Mouse (Mus musculus): Measurements from ENCODE around the gene Lrrc14b. TPM values are rescaled to one million over a fixed set of nuclear protein-coding genes. Genes with fewer than 3 reads are reported as not detected.
A peak's percentile ranks its signal among the peaks of the same experiment; 100 is the strongest.

Lrrc14b gene
- total and polyA plus RNA-seq, 3 experiments = not detected

GRCm38 (mm10) chr13:74341036-74341435, 22.8 kb downstream of the Lrrc14b start:
- H3K4me3 ChIP-seq (ENCODE audit: low read depth, low read length) = no peak overlapping the region
- no peaks in the 10 kb centered on the region for H3K9me3 ChIP-seq (replicated peaks)
- DNase-seq (ENCODE audit: low spot score) = peak; percentile 10
- no peak for TF ChIP-seq TAL1 (conservative IDR thresholded peaks at IDR 0.05; ENCODE audit: low read depth, low read length)
- TF ChIP-seq CTCF (IDR thresholded peaks at IDR 0.05; ENCODE audit: low read depth, low read length) = no peak
- no peak for TF ChIP-seq GATA1 (IDR thresholded peaks at IDR 0.05; ENCODE audit: borderline replicate concordance, low read length)
- TF ChIP-seq POLR2AphosphoS5 (IDR thresholded peaks at IDR 0.05; ENCODE audit: insufficient replicate concordance, low read depth, low read length) = no peak
- TF ChIP-seq GATA2 (IDR thresholded peaks at IDR 0.05; ENCODE audit: borderline replicate concordance, low read depth, low read length) = no peak
- H3K4me1 ChIP-seq (ENCODE audit: insufficient read depth, low read depth, low read length) = peaks cover 2% of the 10 kb centered on the region; the same call in 1 of the 2 replicates
- peaks cover 90% of the 10 kb centered on the region for H3K36me3 ChIP-seq (replicated peaks)
- peak; percentile 68 for ATAC-seq (ENCODE audit: extremely low read depth, insufficient number of reproducible peaks, low FRiP score, poor library complexity, severe bottlenecking)
- H3K27me3 ChIP-seq (ENCODE audit: insufficient read depth, low read length) = no peaks in the 10 kb centered on the region

GRCm38 (mm10) chr13:74329321-74329720, 34.5 kb downstream of the Lrrc14b start:
- H3K27me3 ChIP-seq (ENCODE audit: insufficient read depth, low read length) = no peaks in the 10 kb centered on the region
- H3K4me1 ChIP-seq (ENCODE audit: insufficient read depth, low read depth, low read length) = no peaks in the 10 kb centered on the region
- no peaks in the 10 kb centered on the region for H3K9me3 ChIP-seq (replicated peaks)
- DNase-seq (ENCODE audit: low spot score) (no peak), ATAC-seq (ENCODE audit: extremely low read depth, insufficient number of reproducible peaks, low FRiP score, poor library complexity, severe bottlenecking) (no peak)
- no peak overlapping the region for H3K4me3 ChIP-seq (ENCODE audit: low read depth, low read length)
- no peak for TF ChIP-seq TAL1 (conservative IDR thresholded peaks at IDR 0.05; ENCODE audit: low read depth, low read length)
- TF ChIP-seq POLR2AphosphoS5 (IDR thresholded peaks at IDR 0.05; ENCODE audit: insufficient replicate concordance, low read depth, low read length) = no peak
- no peak for TF ChIP-seq GATA2 (IDR thresholded peaks at IDR 0.05; ENCODE audit: borderline replicate concordance, low read depth, low read length)
- H3K36me3 ChIP-seq (replicated peaks) = peaks cover 76% of the 10 kb centered on the region

GRCm38 (mm10) chr13:74317170-74317849, 46.5 kb downstream of the Lrrc14b start, which contains the start of gene Pdcd6:
Pdcd6 (minus strand) TSS chr13:74317580.
- Histone ChIP-seq H3K9me3 (replicated peaks) (no peaks in the 10 kb centered on the region), H3K4me1 (ENCODE audit: insufficient read depth, low read depth, low read length) (peaks cover 13% of the 10 kb centered on the region), H3K4me3 (ENCODE audit: low read depth, low read length) (peak within 1 kb of the TSS; percentile 98), H3K36me3 (replicated peaks) (peaks cover 50% of the 10 kb centered on the region), H3K27me3 (ENCODE audit: insufficient read depth, low read length) (no peaks in the 10 kb centered on the region)
- DNase-seq (ENCODE audit: low spot score) (peak; percentile 93), ATAC-seq (ENCODE audit: extremely low read depth, insufficient number of reproducible peaks, low FRiP score, poor library complexity, severe bottlenecking) (peak; percentile 99)
- no peak for TF ChIP-seq CTCF (IDR thresholded peaks at IDR 0.05; ENCODE audit: low read depth, low read length)
- no peak for TF ChIP-seq TAL1 (conservative IDR thresholded peaks at IDR 0.05; ENCODE audit: low read depth, low read length)
- no peak for TF ChIP-seq POLR2AphosphoS5 (IDR thresholded peaks at IDR 0.05; ENCODE audit: insufficient replicate concordance, low read depth, low read length)
- no peak for TF ChIP-seq GATA1 (IDR thresholded peaks at IDR 0.05; ENCODE audit: borderline replicate concordance, low read length)
- no peak for TF ChIP-seq GATA2 (IDR thresholded peaks at IDR 0.05; ENCODE audit: borderline replicate concordance, low read depth, low read length)

GRCm38 (mm10) chr13:74316789-74317169, 47.0 kb downstream of the Lrrc14b start:
- TF ChIP-seq TAL1 (conservative IDR thresholded peaks at IDR 0.05; ENCODE audit: low read depth, low read length) (no peak), POLR2AphosphoS5 (IDR thresholded peaks at IDR 0.05; ENCODE audit: insufficient replicate concordance, low read depth, low read length) (no peak), GATA2 (IDR thresholded peaks at IDR 0.05; ENCODE audit: borderline replicate concordance, low read depth, low read length) (no peak), GATA1 (IDR thresholded peaks at IDR 0.05; ENCODE audit: borderline replicate concordance, low read length) (no peak), CTCF (IDR thresholded peaks at IDR 0.05; ENCODE audit: low read depth, low read length) (no peak)
- DNase-seq (ENCODE audit: low spot score) (no peak), ATAC-seq (ENCODE audit: extremely low read depth, insufficient number of reproducible peaks, low FRiP score, poor library complexity, severe bottlenecking) (no peak)
- no peaks in the 10 kb centered on the region for H3K27me3 ChIP-seq (ENCODE audit: insufficient read depth, low read length)
- H3K4me1 ChIP-seq (ENCODE audit: insufficient read depth, low read depth, low read length) = peaks cover 13% of the 10 kb centered on the region
- H3K9me3 ChIP-seq (replicated peaks) = no peaks in the 10 kb centered on the region
- H3K4me3 ChIP-seq (ENCODE audit: low read depth, low read length) = peak overlapping the region; percentile 98
- peaks cover 49% of the 10 kb centered on the region for H3K36me3 ChIP-seq (replicated peaks)

GRCm38 (mm10) chr13:74316386-74316785, 47.4 kb downstream of the Lrrc14b start:
- H3K9me3 ChIP-seq (replicated peaks) = no peaks in the 10 kb centered on the region
- TF ChIP-seq GATA1 (IDR thresholded peaks at IDR 0.05; ENCODE audit: borderline replicate concordance, low read length) (no peak), POLR2AphosphoS5 (IDR thresholded peaks at IDR 0.05; ENCODE audit: insufficient replicate concordance, low read depth, low read length) (no peak), CTCF (IDR thresholded peaks at IDR 0.05; ENCODE audit: low read depth, low read length) (no peak), GATA2 (IDR thresholded peaks at IDR 0.05; ENCODE audit: borderline replicate concordance, low read depth, low read length) (no peak), TAL1 (conservative IDR thresholded peaks at IDR 0.05; ENCODE audit: low read depth, low read length) (no peak)
- H3K36me3 ChIP-seq (replicated peaks) = peaks cover 49% of the 10 kb centered on the region
- ATAC-seq (ENCODE audit: extremely low read depth, insufficient number of reproducible peaks, low FRiP score, poor library complexity, severe bottlenecking) (no peak), DNase-seq (ENCODE audit: low spot score) (no peak)
- H3K27me3 ChIP-seq (ENCODE audit: insufficient read depth, low read length) = no peaks in the 10 kb centered on the region
- H3K4me1 ChIP-seq (ENCODE audit: insufficient read depth, low read depth, low read length) = peaks cover 13% of the 10 kb centered on the region
- H3K4me3 ChIP-seq (ENCODE audit: low read depth, low read length) = peak overlapping the region; percentile 98

GRCm38 (mm10) chr13:74314616-74315015, 49.2 kb downstream of the Lrrc14b start:
- peaks cover 13% of the 10 kb centered on the region for H3K4me1 ChIP-seq (ENCODE audit: insufficient read depth, low read depth, low read length)
- DNase-seq (ENCODE audit: low spot score) (no peak), ATAC-seq (ENCODE audit: extremely low read depth, insufficient number of reproducible peaks, low FRiP score, poor library complexity, severe bottlenecking) (no peak)
- H3K4me3 ChIP-seq (ENCODE audit: low read depth, low read length) = no peak overlapping the region
- H3K27me3 ChIP-seq (ENCODE audit: insufficient read depth, low read length) = no peaks in the 10 kb centered on the region
- TF ChIP-seq POLR2AphosphoS5 (IDR thresholded peaks at IDR 0.05; ENCODE audit: insufficient replicate concordance, low read depth, low read length) (no peak), TAL1 (conservative IDR thresholded peaks at IDR 0.05; ENCODE audit: low read depth, low read length) (no peak), GATA2 (IDR thresholded peaks at IDR 0.05; ENCODE audit: borderline replicate concordance, low read depth, low read length) (no peak), CTCF (IDR thresholded peaks at IDR 0.05; ENCODE audit: low read depth, low read length) (no peak), GATA1 (IDR thresholded peaks at IDR 0.05; ENCODE audit: borderline replicate concordance, low read length) (no peak)
- no peaks in the 10 kb centered on the region for H3K9me3 ChIP-seq (replicated peaks)
- peaks cover 53% of the 10 kb centered on the region for H3K36me3 ChIP-seq (replicated peaks)

Other genes with a start within 250 kb of the Lrrc14b start
- not detected in 2 replicates for gene Slc9a3, start 242.5 kb downstream of the Lrrc14b start, total RNA-seq (2014; fragmentation: Nextera tagmentation)
- 0.06 and 0.11 TPM in 2 replicates for gene Slc9a3, start 242.5 kb downstream of the Lrrc14b start, total RNA-seq (2017)
- gene Slc9a3, start 242.5 kb downstream of the Lrrc14b start, polyA plus RNA-seq (2012) = not detected in 2 replicates
- gene Exoc3, start 155.3 kb downstream of the Lrrc14b start, total RNA-seq (2014; fragmentation: Nextera tagmentation) = 34.3 and 39.1 TPM in 2 replicates
- gene Exoc3, start 155.3 kb downstream of the Lrrc14b start, total RNA-seq (2017) = 43.7 and 46.7 TPM in 2 replicates
- gene Exoc3, start 155.3 kb downstream of the Lrrc14b start, polyA plus RNA-seq (2012) = 7.9 and 26.6 TPM in 2 replicates
- gene Ahrr, start 71.7 kb downstream of the Lrrc14b start, total RNA-seq (2014; fragmentation: Nextera tagmentation) = not detected in 2 replicates
- 0.11 and 0.17 TPM in 2 replicates for gene Ahrr, start 71.7 kb downstream of the Lrrc14b start, total RNA-seq (2017)
- gene Ahrr, start 71.7 kb downstream of the Lrrc14b start, polyA plus RNA-seq (2012) = not detected in 2 replicates
- 43.5 and 49.6 TPM in 2 replicates for gene Pdcd6, start 46.4 kb downstream of the Lrrc14b start, total RNA-seq (2014; fragmentation: Nextera tagmentation)
- 169 and 170 TPM in 2 replicates for gene Pdcd6, start 46.4 kb downstream of the Lrrc14b start, total RNA-seq (2017)
- gene Pdcd6, start 46.4 kb downstream of the Lrrc14b start, polyA plus RNA-seq (2012) = 40.7 and 46.1 TPM in 2 replicates
- 126 and 132 TPM in 2 replicates for gene Sdha, start 13.7 kb downstream of the Lrrc14b start, total RNA-seq (2014; fragmentation: Nextera tagmentation)
- gene Sdha, start 13.7 kb downstream of the Lrrc14b start, total RNA-seq (2017) = 219 and 260 TPM in 2 replicates
- 45.0 and 58.9 TPM in 2 replicates for gene Sdha, start 13.7 kb downstream of the Lrrc14b start, polyA plus RNA-seq (2012)
- 81.4 and 83.9 TPM in 2 replicates for gene Ccdc127, start 13.7 kb downstream of the Lrrc14b start, total RNA-seq (2014; fragmentation: Nextera tagmentation)
- 43.6 and 60.4 TPM in 2 replicates for gene Ccdc127, start 13.7 kb downstream of the Lrrc14b start, total RNA-seq (2017)
- gene Ccdc127, start 13.7 kb downstream of the Lrrc14b start, polyA plus RNA-seq (2012) = 0.54 and 0.65 TPM in 2 replicates
- 0.15 and 0.53 TPM in 2 replicates for gene Zfp72, start 26.8 kb upstream of the Lrrc14b start, total RNA-seq (2014; fragmentation: Nextera tagmentation)
- gene Zfp72, start 26.8 kb upstream of the Lrrc14b start, total RNA-seq (2017) = 0.46 and 1.4 TPM in 2 replicates
- 0.02 and 0.04 TPM in 2 replicates for gene Zfp72, start 26.8 kb upstream of the Lrrc14b start, polyA plus RNA-seq (2012)
- gene Ftl1-ps1, start 35.7 kb upstream of the Lrrc14b start, total RNA-seq (2014; fragmentation: Nextera tagmentation) = 42.8 and 47.3 TPM in 2 replicates
- 88.3 and 102 TPM in 2 replicates for gene Ftl1-ps1, start 35.7 kb upstream of the Lrrc14b start, total RNA-seq (2017)
- 16.0 and 25.7 TPM in 2 replicates for gene Ftl1-ps1, start 35.7 kb upstream of the Lrrc14b start, polyA plus RNA-seq (2012)
- 16.8 and 22.9 TPM in 2 replicates for gene Zfp825, start 130.0 kb upstream of the Lrrc14b start, total RNA-seq (2014; fragmentation: Nextera tagmentation)
- gene Zfp825, start 130.0 kb upstream of the Lrrc14b start, total RNA-seq (2017) = 15.2 and 17.4 TPM in 2 replicates
- 0.42 and 0.48 TPM in 2 replicates for gene Zfp825, start 130.0 kb upstream of the Lrrc14b start, polyA plus RNA-seq (2012)